Mouse (Mus musculus) bone marrow, adult 2 months (tissue): ENCODE data around the gene Hivep3. TPM values are rescaled to one million over a fixed set of nuclear protein-coding genes. Genes with fewer than 3 reads are reported as not detected.

ENCODE experiments used
- H3K27ac ChIP-seq: fragments of 200-500 bp; 2 replicates; pipeline ENCODE4 v1.5.1; 2012; ENCODE audit warnings: low read depth, mild to moderate bottlenecking, control low read depth, inconsistent platforms, low read length; ENCODE audit not compliant: control insufficient read depth, poor library complexity, insufficient read depth
- H3K4me1 ChIP-seq: fragments of 200-500 bp; 2 replicates; pipeline ENCODE4 v1.6.1; 2011; ENCODE audit warnings: low read length; ENCODE audit not compliant: control insufficient read depth, insufficient read depth
- H3K4me3 ChIP-seq: fragments of 200-500 bp; replicated peaks from 2 replicates; pipeline ENCODE3; 2011; ENCODE audit warnings: mild to moderate bottlenecking, low read depth, low read length, control low read depth; ENCODE audit not compliant: control insufficient read depth
- CTCF ChIP-seq: fragments of 200-500 bp; IDR thresholded peaks from 2 replicates; pipeline ENCODE4 v1.5.1; 2011; ENCODE audit warnings: low read length, control low read depth; ENCODE audit not compliant: control insufficient read depth, insufficient read depth
- POLR2A ChIP-seq: fragments of 200-500 bp; IDR thresholded peaks from 2 replicates; pipeline ENCODE4 v1.6.1; 2011; ENCODE audit warnings: low read depth, mild to moderate bottlenecking, control low read depth, low read length, borderline replicate concordance; ENCODE audit not compliant: control insufficient read depth
- WGBS: fragments of 180-500 bp; shearing (Covaris S2); methylation state at CpG from one replicate; pipeline ENCODE4 v1.1.7; 2018; 5-methylcytosine and 5-hydroxymethylcytosine counted together
- polyA plus RNA-seq: library from polyadenylated mRNA; stranded (reverse); fragments of >200 nt; gene quantifications from 2 replicates; pipeline ENCODE4 v1.2.4, GENCODE M21; 2011; ENCODE audit warnings: low replicate concordance; ENCODE audit not compliant: missing spikeins, insufficient read depth, insufficient read length

Hivep3 gene
- polyA plus RNA-seq, 1 experiment, result 7.3 TPM

DNA sequence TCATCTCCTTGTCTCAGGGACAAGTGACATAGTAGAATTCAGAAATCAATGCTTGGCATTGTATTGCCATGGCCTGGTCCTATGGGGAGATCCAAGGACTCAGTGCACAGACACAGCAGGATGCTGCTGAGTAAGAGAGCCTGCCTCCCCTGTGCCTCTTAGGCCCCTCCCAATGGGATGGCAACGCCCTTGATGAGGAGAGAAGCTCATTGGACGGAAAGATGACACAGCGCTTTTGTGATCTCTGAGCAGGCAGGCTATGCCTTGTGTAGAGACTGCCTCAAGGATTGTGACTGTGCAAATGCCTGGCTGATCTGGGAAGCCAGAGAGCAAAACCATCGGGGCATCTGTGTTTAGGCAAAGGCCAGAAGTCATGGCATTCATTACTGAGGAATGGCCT lies 16.6 kb downstream of the Hivep3 start:
- no peak for TF ChIP-seq POLR2A
- no peak for TF ChIP-seq CTCF
- Histone ChIP-seq H3K4me3 (no peak overlapping the region), H3K4me1 (no peaks in the 10 kb centered on the region), H3K27ac (no peak overlapping the region)
- WGBS, result 47% methylated on average over 4 of the region's 4 CpGs

DNA sequence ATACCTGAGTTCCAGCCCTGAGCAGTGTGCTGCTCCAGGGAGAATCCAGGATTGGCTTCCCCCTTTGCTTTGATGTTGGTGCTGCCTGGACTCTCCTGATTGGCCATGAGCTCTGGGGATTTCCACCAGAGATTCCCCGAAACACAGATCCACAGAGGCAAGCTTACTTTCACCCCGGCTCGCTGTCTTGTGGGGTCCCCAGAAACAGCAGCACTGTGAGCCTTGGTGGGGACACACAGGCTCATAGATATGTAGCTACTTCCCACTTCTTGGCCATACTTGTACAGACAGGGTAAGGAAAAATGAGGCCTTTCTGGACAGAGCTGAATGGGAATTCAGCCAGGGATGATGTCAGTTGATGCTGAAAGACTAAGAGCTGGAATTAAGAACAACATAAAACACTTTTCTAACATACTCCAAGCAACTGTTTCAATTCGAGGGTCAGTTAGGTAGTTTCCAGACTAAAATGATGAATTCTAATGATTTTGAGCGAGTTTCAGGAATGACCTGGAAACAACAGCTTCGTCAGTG lies 17.2 kb downstream of the Hivep3 start:
- TF ChIP-seq POLR2A, result no peak
- no peak for TF ChIP-seq CTCF
- Histone ChIP-seq H3K4me3 (no peak overlapping the region), H3K4me1 (no peaks in the 10 kb centered on the region), H3K27ac (no peak overlapping the region)
- WGBS, result 77% methylated on average over 6 of the region's 6 CpGs

- H3K4me3 ChIP-seq, result no peak overlapping the region
- 70% methylated on average over 2 of the region's 2 CpGs for WGBS
- no peak overlapping the region for H3K27ac ChIP-seq
- no peak for TF ChIP-seq POLR2A
- TF ChIP-seq CTCF, result no peak
- no peaks in the 10 kb centered on the region for H3K4me1 ChIP-seq
These were observed 17.9 kb downstream of the Hivep3 start for GRCm38 (mm10) chr4:119751408-119752006.

GRCm38 (mm10) chr4:119759574-119760233 lies 26.1 kb downstream of the Hivep3 start:
- 84% methylated on average over 4 of the region's 4 CpGs for WGBS
- H3K27ac ChIP-seq, result no peak overlapping the region
- TF ChIP-seq POLR2A, result no peak
- TF ChIP-seq CTCF, result no peak

GRCm38 (mm10) chr4:119760820-119761219 lies 27.2 kb downstream of the Hivep3 start:
- Histone ChIP-seq H3K4me1 (no peaks in the 10 kb centered on the region), H3K4me3 (no peak overlapping the region), H3K27ac (no peak overlapping the region)
- TF ChIP-seq POLR2A (no peak), CTCF (no peak)
- 80% methylated on average over 7 of the region's 7 CpGs for WGBS

More at GRCm38 (mm10) chr4:119759574-119760233, 26.1 kb downstream of the Hivep3 start:
- Histone ChIP-seq H3K4me3 (no peak overlapping the region), H3K4me1 (no peaks in the 10 kb centered on the region)

DNA sequence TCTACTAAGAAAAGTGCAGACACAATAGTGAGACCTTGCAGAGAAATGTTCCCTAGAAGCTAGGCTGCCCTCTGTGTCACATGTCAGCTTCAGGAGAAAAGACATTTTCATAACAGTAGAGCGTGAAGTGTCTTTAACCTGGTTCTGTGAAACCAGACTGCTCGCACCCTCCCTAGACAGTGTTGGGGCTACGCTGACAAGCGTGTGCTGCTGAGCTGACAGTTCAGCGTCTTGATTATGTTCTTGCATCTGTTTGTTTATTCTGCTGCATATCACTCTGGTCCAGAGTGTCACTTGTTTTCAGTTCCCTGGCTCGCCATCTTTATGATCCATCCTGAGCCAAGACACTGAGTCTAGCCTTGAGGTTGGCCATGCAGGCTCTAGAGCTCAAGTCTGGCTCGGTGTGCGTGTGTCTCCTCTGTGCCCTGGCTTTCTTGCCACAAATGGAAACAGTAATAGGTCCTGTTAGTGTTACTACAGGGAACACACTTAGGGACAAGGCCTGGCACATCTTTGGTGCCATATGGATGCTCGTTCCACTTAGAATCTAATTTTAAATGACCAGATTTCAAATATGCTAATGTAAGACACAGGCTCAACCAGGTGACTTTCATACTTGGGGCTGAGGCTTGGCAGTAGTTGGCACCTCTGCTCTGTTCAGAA lies 28.0 kb downstream of the Hivep3 start:
- TF ChIP-seq CTCF, result no peak
- TF ChIP-seq POLR2A, result no peak
- no peak overlapping the region for H3K27ac ChIP-seq
- H3K4me1 ChIP-seq, result no peaks in the 10 kb centered on the region
- 78% methylated on average over 9 of the region's 9 CpGs for WGBS
- H3K4me3 ChIP-seq, result no peak overlapping the region

DNA sequence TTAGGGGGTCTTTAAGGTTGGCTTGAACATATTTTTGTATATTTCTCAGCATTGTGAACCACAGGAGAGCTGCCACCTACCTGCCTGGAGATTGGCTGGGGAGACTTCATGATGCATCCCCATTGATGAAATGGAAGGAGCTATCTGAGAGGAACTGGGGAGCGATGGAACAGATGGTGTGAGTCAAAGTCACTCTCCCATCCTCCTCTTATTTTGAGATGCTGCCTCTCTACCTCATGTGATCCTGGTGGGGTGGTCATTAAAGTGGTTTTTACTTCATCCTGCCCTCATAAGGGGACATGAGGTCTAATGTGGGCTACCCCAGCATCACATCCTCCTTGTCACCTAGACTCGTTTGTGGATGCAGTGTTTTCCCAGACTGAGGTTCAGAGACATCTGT lies 28.6 kb downstream of the Hivep3 start:
- H3K4me3 ChIP-seq, result no peak overlapping the region
- TF ChIP-seq POLR2A (no peak), CTCF (no peak)
- no peaks in the 10 kb centered on the region for H3K4me1 ChIP-seq
- WGBS, result 78% methylated on average over 2 of the region's 2 CpGs
- no peak overlapping the region for H3K27ac ChIP-seq

DNA sequence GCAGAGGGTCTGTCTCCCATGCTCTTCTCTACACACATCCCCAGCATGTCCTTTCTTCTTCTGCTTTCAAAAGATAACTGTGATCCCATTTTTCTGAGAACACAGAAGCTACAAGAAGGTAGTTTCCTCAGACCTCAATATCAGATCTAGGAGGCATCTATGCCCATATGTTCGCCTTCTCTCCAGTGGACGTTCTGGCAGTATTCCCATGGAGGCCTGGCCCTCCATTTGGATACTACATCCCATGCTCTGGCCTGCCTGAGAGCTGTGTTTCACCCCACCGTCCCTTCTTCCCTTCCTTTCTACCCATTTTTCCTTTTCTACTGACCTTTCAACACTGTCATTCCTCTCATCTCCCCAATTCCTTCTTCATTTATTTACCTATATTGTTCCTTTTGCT lies 34.5 kb downstream of the Hivep3 start:
- no peak overlapping the region for H3K4me3 ChIP-seq
- 68% methylated on average over 3 of the region's 3 CpGs for WGBS
- TF ChIP-seq POLR2A, result no peak
- no peak for TF ChIP-seq CTCF
- H3K4me1 ChIP-seq, result no peaks in the 10 kb centered on the region
- H3K27ac ChIP-seq, result no peak overlapping the region
